Comparison of ENCODE assay signal across 13 mouse cellular contexts in the genomic region with DNA sequence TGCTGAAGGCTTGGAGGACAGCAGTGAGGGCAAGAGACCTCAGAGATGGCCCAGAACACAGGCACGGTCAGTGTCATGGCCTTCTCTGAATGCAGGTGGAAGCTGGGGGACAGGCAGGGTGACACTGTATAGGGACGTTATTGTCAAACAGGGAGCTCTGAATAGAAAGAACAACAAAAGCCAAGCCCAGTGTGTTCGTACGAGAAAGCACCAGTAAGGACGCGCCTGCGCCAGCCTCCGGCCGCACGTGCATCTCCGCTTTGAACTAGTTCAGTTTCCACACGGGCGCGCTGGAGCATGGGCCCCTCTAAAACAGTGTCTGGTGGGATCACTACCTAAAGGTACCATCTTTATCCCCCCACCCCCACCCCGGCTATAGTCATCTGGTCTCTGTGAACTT. TPM values are rescaled to one million over a fixed set of nuclear protein-coding genes. Genes with fewer than 3 reads are reported as not detected.
DNase-seq lines count a peak whose midpoint lies in the region; ATAC-seq lines count a peak whose summit lies in the region.
"Had no signal": no experiment of that assay in that cellular context is flagged by ENCODE, and none has a peak within 500 bp of the region (broad histone marks: within the 10 kb centered on the region; RNA-seq: fewer than 3 reads in every experiment).

No protein-coding gene starts in this region.

- H3K4me3 ChIP-seq in heart, embryonic 10.5 days, result no peak overlapping the region
- no peak overlapping the region for H3K4me3 ChIP-seq in embryonic facial prominence, embryonic 15.5 days (replicated peaks)
- no peak overlapping the region for H3K4me3 ChIP-seq in hindbrain, embryonic 14.5 days (replicated peaks; ENCODE audit: low read length)
- H3K4me3 ChIP-seq in midbrain, embryonic 13.5 days (replicated peaks), result no peak overlapping the region
- H3K4me3 ChIP-seq: stomach, embryonic 15.5 days had no signal

- no peaks in the 10 kb centered on the region for H3K9me3 ChIP-seq in heart, embryonic 10.5 days
- no peaks in the 10 kb centered on the region for H3K9me3 ChIP-seq in embryonic facial prominence, embryonic 15.5 days (replicated peaks)
- H3K9me3 ChIP-seq in hindbrain, embryonic 14.5 days (ENCODE audit: control insufficient read depth, low read length), result no peaks in the 10 kb centered on the region
- H3K9me3 ChIP-seq in midbrain, embryonic 13.5 days, result no peaks in the 10 kb centered on the region
- H3K9me3 ChIP-seq: stomach, embryonic 15.5 days had no signal

- peak overlapping the region; percentile 17 for H3K27ac ChIP-seq in heart, embryonic 10.5 days
- H3K27ac ChIP-seq in embryonic facial prominence, embryonic 15.5 days (replicated peaks), result 0 out of 2 replicates have a peak overlapping the region, but pooled peaks have one; percentile 22
- H3K27ac ChIP-seq in hindbrain, embryonic 14.5 days, result no peak overlapping the region
- H3K27ac ChIP-seq in midbrain, embryonic 13.5 days, result no peak overlapping the region

- no peak overlapping the region for H3K4me2 ChIP-seq in embryonic facial prominence, embryonic 15.5 days (replicated peaks)
- 0 out of 2 replicates have a peak overlapping the region, but pooled peaks have one; percentile 6 for H3K4me2 ChIP-seq in hindbrain, embryonic 14.5 days (replicated peaks)
- H3K4me2 ChIP-seq in midbrain, embryonic 13.5 days (replicated peaks), result peak overlapping the region; percentile 32
- H3K4me2 ChIP-seq: stomach, embryonic 15.5 days had no signal

- H3K4me1 ChIP-seq in heart, embryonic 10.5 days, result peaks cover 64% of the 10 kb centered on the region
- H3K4me1 ChIP-seq in embryonic facial prominence, embryonic 15.5 days, result peaks cover 19% of the 10 kb centered on the region
- peaks cover 11% of the 10 kb centered on the region; the same call in 1 of the 2 replicates for H3K4me1 ChIP-seq in hindbrain, embryonic 14.5 days (replicated peaks; ENCODE audit: control insufficient read depth, insufficient read depth, low read length)
- H3K4me1 ChIP-seq in midbrain, embryonic 13.5 days (replicated peaks), result peaks cover 29% of the 10 kb centered on the region

- H3K27me3 ChIP-seq in heart, embryonic 10.5 days (ENCODE audit: insufficient read depth, poor library complexity, severe bottlenecking), result no peaks in the 10 kb centered on the region
- H3K27me3 ChIP-seq in embryonic facial prominence, embryonic 15.5 days, result no peaks in the 10 kb centered on the region
- H3K27me3 ChIP-seq in hindbrain, embryonic 14.5 days (ENCODE audit: control insufficient read depth, insufficient read depth, low read length), result no peaks in the 10 kb centered on the region
- H3K27me3 ChIP-seq in midbrain, embryonic 13.5 days, result no peaks in the 10 kb centered on the region
- H3K27me3 ChIP-seq: stomach, embryonic 15.5 days had no signal

- H3K9ac ChIP-seq in embryonic facial prominence, embryonic 15.5 days, result no peak overlapping the region
- H3K9ac ChIP-seq in hindbrain, embryonic 14.5 days, result no peak overlapping the region
- H3K9ac ChIP-seq in midbrain, embryonic 13.5 days (replicated peaks), result 0 out of 2 replicates have a peak overlapping the region, but pooled peaks have one; percentile 32
- H3K9ac ChIP-seq: stomach, embryonic 15.5 days had no signal

- no peak for DNase-seq in heart, embryonic 10.5 days (ENCODE audit: low spot score)
- DNase-seq in heart, postnatal 4 days, result no peak
- DNase-seq in hindbrain, embryonic 14.5 days (ENCODE audit: low spot score), result no peak
- no peak for DNase-seq in lung, postnatal 36 days
- DNase-seq in thymus, postnatal 14 days, result no peak
- no peak for DNase-seq in embryo, embryonic 9.5 days (ENCODE audit: extremely low spot score)
- DNase-seq: gastrocnemius, postnatal 36 days; kidney, postnatal 14 days had no signal

- WGBS in heart, embryonic 10.5 days, result 92% methylated on average over 15 of the region's 15 CpGs
- 80% methylated on average over 15 of the region's 15 CpGs for WGBS in embryonic facial prominence, embryonic 15.5 days
- WGBS in hindbrain, embryonic 14.5 days, result 34% methylated on average over 15 of the region's 15 CpGs
- WGBS in midbrain, embryonic 13.5 days, result 52% methylated on average over 15 of the region's 15 CpGs

- ATAC-seq in embryonic facial prominence, embryonic 15.5 days (ENCODE audit: insufficient number of reproducible peaks, low FRiP score, low TSS enrichment, low read depth), result no peak
- ATAC-seq in hindbrain, embryonic 14.5 days (ENCODE audit: low FRiP score), result no peak
- no peak for ATAC-seq in midbrain, embryonic 13.5 days
- ATAC-seq: CD4-positive, CD25-positive, alpha-beta regulatory T cell, adult 4 months had no signal

- H3K36me3 ChIP-seq in heart, embryonic 10.5 days, result peaks cover 37% of the 10 kb centered on the region
- H3K36me3 ChIP-seq in embryonic facial prominence, embryonic 15.5 days, result peaks cover 32% of the 10 kb centered on the region
- peaks cover 25% of the 10 kb centered on the region for H3K36me3 ChIP-seq in hindbrain, embryonic 14.5 days (replicated peaks; ENCODE audit: control insufficient read depth, insufficient read depth)
- H3K36me3 ChIP-seq in midbrain, embryonic 13.5 days, result peaks cover 26% of the 10 kb centered on the region

RNA-seq across cellular contexts. Expression of a gene that starts 1.7 kb away (rescaled TPM):
- 0.71 and 1.1 TPM in 2 replicates for polyA plus RNA-seq in heart, embryonic 10.5 days (2016; fragmentation: Nextera tagmentation; extraction: Ambion mirVana)
- under 1 TPM; 0.54 to 0.62 TPM for total RNA-seq in heart, postnatal 4 days (2021)
- polyA plus RNA-seq in embryonic facial prominence, embryonic 15.5 days (2015; fragmentation: Nextera tagmentation; extraction: Ambion mirVana), result 1.8 and 3.0 TPM in 2 replicates
- polyA plus RNA-seq in hindbrain, embryonic 14.5 days (2014; fragmentation: Nextera tagmentation; extraction: Ambion mirVana), result 3.2 and 4.1 TPM in 2 replicates
- 5.5 and 6.5 TPM in 2 replicates for polyA plus RNA-seq in midbrain, embryonic 13.5 days (2015; fragmentation: Nextera tagmentation; extraction: Ambion mirVana)
- polyA plus RNA-seq: CD4-positive, CD25-positive, alpha-beta regulatory T cell, adult 4 months; liver, adult 2 months had no signal

RNA-seq across cellular contexts. Expression of a gene that starts 35.8 kb away (rescaled TPM):
- 3.4 and 3.7 TPM in 2 replicates for polyA plus RNA-seq in heart, embryonic 10.5 days (2016; fragmentation: Nextera tagmentation; extraction: Ambion mirVana)
- 10 to 100 TPM in 1 of 2 experiments, 1 to 10 TPM in 1; 9.2 to 12.3 TPM for total RNA-seq in heart, postnatal 4 days (2021)
- 6.0 and 6.3 TPM in 2 replicates for polyA plus RNA-seq in embryonic facial prominence, embryonic 15.5 days (2015; fragmentation: Nextera tagmentation; extraction: Ambion mirVana)
- polyA plus RNA-seq in hindbrain, embryonic 14.5 days (2014; fragmentation: Nextera tagmentation; extraction: Ambion mirVana), result 6.3 and 7.3 TPM in 2 replicates
- 7.8 and 9.7 TPM in 2 replicates for polyA plus RNA-seq in midbrain, embryonic 13.5 days (2015; fragmentation: Nextera tagmentation; extraction: Ambion mirVana)

RNA-seq across cellular contexts. Expression of a gene that starts 49.5 kb away (rescaled TPM):
- 0.67 and 0.69 TPM in 2 replicates for polyA plus RNA-seq in heart, embryonic 10.5 days (2016; fragmentation: Nextera tagmentation; extraction: Ambion mirVana)
- 1 to 10 TPM; 2.9 to 3.4 TPM for total RNA-seq in heart, postnatal 4 days (2021)
- 2.1 and 2.4 TPM in 2 replicates for polyA plus RNA-seq in embryonic facial prominence, embryonic 15.5 days (2015; fragmentation: Nextera tagmentation; extraction: Ambion mirVana)
- polyA plus RNA-seq in hindbrain, embryonic 14.5 days (2014; fragmentation: Nextera tagmentation; extraction: Ambion mirVana), result 1.5 TPM in 2 replicates
- 0.81 and 0.96 TPM in 2 replicates for polyA plus RNA-seq in midbrain, embryonic 13.5 days (2015; fragmentation: Nextera tagmentation; extraction: Ambion mirVana)

Comparison
In these comparisons a context has a peak if more than half of its experiments do, and no peak if none do; other contexts are left out.
1. H3K27ac ChIP-seq: peak in heart, embryonic 10.5 days (single experiment) and embryonic facial prominence, embryonic 15.5 days (single experiment); none in hindbrain, embryonic 14.5 days (single experiment) and midbrain, embryonic 13.5 days (single experiment).